Mouse (Mus musculus) liver, embryonic 13.5 days (tissue): ENCODE data around the gene Cpz. TPM values are rescaled to one million over a fixed set of nuclear protein-coding genes. Genes with fewer than 3 reads are reported as not detected.

Source experiments
- ATAC-seq: fragments of 200-750 bp; cut with Nextera tagmentation; 2 replicates; pipeline ENCODE4 v1.8.0; 2017; ENCODE audit warnings: low read depth, mild to moderate bottlenecking, moderate number of reproducible peaks, moderate library complexity
- DNase-seq: peaks from one replicate; pipeline ENCODE4 v3.0.0; 2022
- H3K27ac ChIP-seq: fragments of 300-500 bp; sonication (generic); 2 replicates; pipeline ENCODE4 v1.5.1; 2015; ENCODE audit warnings: moderate library complexity, mild to moderate bottlenecking, inconsistent platforms
- H3K27me3 ChIP-seq: fragments of 300-500 bp; sonication (generic); 2 replicates; pipeline ENCODE4 v1.6.1; 2015; ENCODE audit warnings: mild to moderate bottlenecking, inconsistent platforms
- H3K36me3 ChIP-seq: fragments of 300-500 bp; sonication (generic); 2 replicates; pipeline ENCODE4 v1.6.1; 2015; ENCODE audit warnings: mild to moderate bottlenecking, inconsistent platforms
- H3K4me1 ChIP-seq: fragments of 300-500 bp; sonication (generic); replicated peaks from 2 replicates; pipeline ENCODE4 v1.6.1; 2015; ENCODE audit warnings: inconsistent platforms
- H3K4me2 ChIP-seq: fragments of 300-500 bp; sonication (generic); 2 replicates; pipeline ENCODE4 v1.6.1; 2015; ENCODE audit warnings: inconsistent platforms, mild to moderate bottlenecking, moderate library complexity
- H3K4me3 ChIP-seq: fragments of 300-500 bp; sonication (generic); replicated peaks from 2 replicates; pipeline ENCODE4 v1.5.1; 2015; ENCODE audit warnings: mild to moderate bottlenecking, inconsistent platforms
- H3K9ac ChIP-seq: fragments of 300-500 bp; sonication (generic); 2 replicates; pipeline ENCODE4 v1.6.1; 2015; ENCODE audit warnings: mild to moderate bottlenecking, inconsistent platforms
- H3K9me3 ChIP-seq: fragments of 300-500 bp; sonication (generic); replicated peaks from 2 replicates; pipeline ENCODE4 v1.6.1; 2016; ENCODE audit warnings: inconsistent platforms
- WGBS: fragments of 180-500 bp; shearing (Covaris S2); methylation state at CpG from one replicate; pipeline ENCODE4 v1.1.7; 2015; ENCODE audit not compliant: insufficient replicate concordance; 5-methylcytosine and 5-hydroxymethylcytosine counted together
- polyA plus RNA-seq: library from polyadenylated mRNA; unstranded; fragments of >200 nt; fragmentation: Nextera tagmentation; extraction: Ambion mirVana; gene quantifications from 2 replicates; pipeline ENCODE4 v1.2.1, GENCODE M21; 2015

Gene Cpz
- polyA plus RNA-seq, 1 experiment from 2014 or later: 1.2 TPM

DNA sequence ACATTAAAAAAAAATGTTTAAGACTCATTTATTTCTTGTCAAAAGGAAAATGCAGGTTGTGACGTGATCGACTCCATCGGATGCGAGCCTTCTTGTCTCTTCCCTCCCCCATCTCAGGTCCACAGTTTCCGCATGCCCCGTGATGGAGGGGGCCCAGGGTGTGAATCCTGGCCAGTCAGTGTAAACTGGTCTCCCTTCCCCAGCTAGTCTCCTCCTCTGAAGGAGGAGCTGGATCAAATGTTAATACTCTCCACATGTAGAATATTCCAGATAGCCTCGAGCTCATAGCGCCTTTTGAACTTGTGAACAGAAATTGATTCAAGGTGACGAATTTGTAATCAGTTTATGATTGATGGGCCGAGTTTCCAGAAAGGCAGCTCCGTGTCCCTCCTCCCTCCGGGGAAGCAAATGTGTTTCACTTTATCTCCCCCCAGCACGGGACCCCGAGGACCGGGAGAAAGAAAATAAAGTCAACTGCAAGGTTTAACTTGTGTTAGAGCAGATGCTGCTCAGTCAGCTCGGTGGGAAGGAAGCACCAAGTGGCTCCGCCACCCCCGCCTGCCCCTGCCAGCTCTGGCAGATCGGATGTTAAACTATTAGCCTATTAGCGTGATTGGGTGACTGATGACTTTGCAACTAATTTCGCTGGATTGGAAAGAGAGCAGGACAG, 59.4 kb downstream of the Cpz start:
- no peaks in the 10 kb centered on the region for H3K4me1 ChIP-seq
- H3K9me3 ChIP-seq: no peaks in the 10 kb centered on the region
- DNase-seq (no peak), ATAC-seq (no peak)
- H3K27ac ChIP-seq: no peak overlapping the region
- no peak overlapping the region for H3K4me2 ChIP-seq
- H3K27me3 ChIP-seq: peaks cover 14% of the 10 kb centered on the region; the same call in 1 of the 2 replicates
- H3K9ac ChIP-seq: no peak overlapping the region
- 40% methylated on average over 21 of the region's 21 CpGs for WGBS
- H3K36me3 ChIP-seq: no peaks in the 10 kb centered on the region
- H3K4me3 ChIP-seq: no peak overlapping the region

DNA sequence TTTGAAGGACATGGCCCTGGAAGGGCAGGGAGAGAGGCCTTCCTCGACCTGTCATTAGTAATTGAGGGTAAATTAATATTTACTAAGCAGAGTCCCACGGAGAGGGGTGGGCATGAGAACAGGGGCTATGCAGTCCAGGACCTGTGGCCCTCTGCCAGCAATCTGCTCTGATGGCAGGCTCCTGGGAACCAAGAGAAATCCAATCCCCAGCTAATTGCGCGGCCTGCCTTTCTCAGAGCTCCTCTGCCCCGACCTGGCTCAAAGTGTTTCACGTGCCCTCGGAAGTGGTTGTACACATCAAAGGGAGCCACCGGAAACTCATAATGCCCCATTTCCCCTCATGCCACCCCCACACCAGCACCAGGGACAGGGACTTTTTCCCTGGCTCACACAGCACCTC, 63.4 kb downstream of the Cpz start:
- no peak overlapping the region for H3K4me3 ChIP-seq
- 46% methylated on average over 8 of the region's 8 CpGs for WGBS
- H3K9me3 ChIP-seq: no peaks in the 10 kb centered on the region
- peaks cover 14% of the 10 kb centered on the region; the same call in 1 of the 2 replicates for H3K27me3 ChIP-seq
- no peak overlapping the region for H3K4me2 ChIP-seq
- no peak for DNase-seq
- H3K27ac ChIP-seq: no peak overlapping the region
- H3K4me1 ChIP-seq: no peaks in the 10 kb centered on the region
- no peak for ATAC-seq
- H3K36me3 ChIP-seq: no peaks in the 10 kb centered on the region
- H3K9ac ChIP-seq: no peak overlapping the region

DNA sequence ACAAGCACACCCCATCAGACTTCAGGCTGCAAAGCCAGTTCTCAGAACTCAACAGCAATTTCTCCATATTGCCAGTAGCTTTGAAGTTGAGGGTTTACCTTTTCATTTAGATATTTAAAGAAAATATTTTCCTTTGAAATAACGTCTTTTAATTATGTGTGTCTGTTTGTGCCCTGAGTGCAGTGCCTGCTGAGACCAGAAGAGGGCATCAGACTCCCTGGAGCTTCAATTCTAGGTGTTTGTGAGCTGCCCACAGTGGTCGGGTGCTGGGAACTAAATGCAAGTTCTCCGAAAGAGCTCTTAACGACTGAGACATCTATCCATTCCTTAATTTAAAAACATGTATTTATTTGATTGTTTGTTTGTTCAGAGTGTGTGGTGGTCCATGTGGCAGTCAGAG, 65.7 kb downstream of the Cpz start:
- no peak overlapping the region for H3K27ac ChIP-seq
- no peaks in the 10 kb centered on the region for H3K9me3 ChIP-seq
- no peaks in the 10 kb centered on the region for H3K4me1 ChIP-seq
- DNase-seq (no peak), ATAC-seq (no peak)
- WGBS: 52% methylated on average over 4 of the region's 4 CpGs
- 0 out of 2 replicates have a peak, but pooled peaks cover 4% of the 10 kb centered on the region for H3K27me3 ChIP-seq
- H3K9ac ChIP-seq: no peak overlapping the region
- no peak overlapping the region for H3K4me3 ChIP-seq
- no peaks in the 10 kb centered on the region for H3K36me3 ChIP-seq
- H3K4me2 ChIP-seq: no peak overlapping the region

DNA sequence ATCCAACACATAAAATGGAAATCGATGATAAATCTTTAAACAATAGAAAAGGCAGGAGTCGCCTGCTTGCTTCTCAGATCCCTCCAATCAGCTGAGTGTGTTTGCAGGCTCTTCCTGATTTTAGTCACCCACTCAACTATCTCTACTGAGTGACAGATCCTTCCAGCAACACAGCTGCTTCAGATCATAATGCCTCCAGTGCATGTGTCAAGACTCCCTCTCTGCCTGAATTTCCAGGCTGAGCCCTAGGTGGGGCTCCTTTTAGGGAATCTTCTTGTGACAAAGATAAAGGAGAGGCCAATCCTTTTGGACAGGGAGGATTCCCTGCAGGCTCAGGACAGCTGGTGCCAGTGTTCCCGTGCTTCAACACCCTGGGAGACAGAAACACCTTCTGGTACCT, 67.2 kb downstream of the Cpz start:
- H3K9ac ChIP-seq: no peak overlapping the region
- no peak overlapping the region for H3K4me3 ChIP-seq
- 0 out of 2 replicates have a peak, but pooled peaks cover 4% of the 10 kb centered on the region for H3K27me3 ChIP-seq
- H3K9me3 ChIP-seq: no peaks in the 10 kb centered on the region
- H3K36me3 ChIP-seq: no peaks in the 10 kb centered on the region
- DNase-seq (no peak), ATAC-seq (no peak)
- 37% methylated on average over 3 of the region's 3 CpGs for WGBS
- no peak overlapping the region for H3K4me2 ChIP-seq
- H3K27ac ChIP-seq: no peak overlapping the region
- no peaks in the 10 kb centered on the region for H3K4me1 ChIP-seq

DNA sequence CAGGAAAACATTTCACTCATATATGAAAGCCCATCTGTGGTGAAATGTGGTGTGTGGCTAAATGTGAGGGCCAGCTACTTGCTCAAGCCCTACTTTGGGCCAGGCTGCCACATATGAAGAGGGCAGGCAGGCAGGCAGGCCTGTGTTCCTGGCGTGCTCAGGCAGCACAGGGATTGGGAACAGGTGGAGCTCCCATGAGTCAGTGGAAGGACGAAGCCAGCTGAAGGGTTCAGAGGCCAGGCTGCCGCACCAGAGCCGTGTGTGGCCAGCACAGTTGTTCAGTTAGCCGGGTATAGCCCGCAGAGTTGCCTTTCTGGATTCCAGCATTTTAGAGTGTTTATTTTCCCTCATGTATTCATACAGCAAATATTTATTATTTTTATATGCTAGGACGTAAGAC, 68.1 kb downstream of the Cpz start:
- no peaks in the 10 kb centered on the region for H3K36me3 ChIP-seq
- no peaks in the 10 kb centered on the region for H3K4me1 ChIP-seq
- H3K9me3 ChIP-seq: no peaks in the 10 kb centered on the region
- no peak overlapping the region for H3K4me2 ChIP-seq
- 64% methylated on average over 7 of the region's 7 CpGs for WGBS
- no peak for DNase-seq
- no peak overlapping the region for H3K27ac ChIP-seq
- no peak for ATAC-seq
- 0 out of 2 replicates have a peak, but pooled peaks cover 4% of the 10 kb centered on the region for H3K27me3 ChIP-seq
- H3K4me3 ChIP-seq: no peak overlapping the region
- H3K9ac ChIP-seq: no peak overlapping the region

DNA sequence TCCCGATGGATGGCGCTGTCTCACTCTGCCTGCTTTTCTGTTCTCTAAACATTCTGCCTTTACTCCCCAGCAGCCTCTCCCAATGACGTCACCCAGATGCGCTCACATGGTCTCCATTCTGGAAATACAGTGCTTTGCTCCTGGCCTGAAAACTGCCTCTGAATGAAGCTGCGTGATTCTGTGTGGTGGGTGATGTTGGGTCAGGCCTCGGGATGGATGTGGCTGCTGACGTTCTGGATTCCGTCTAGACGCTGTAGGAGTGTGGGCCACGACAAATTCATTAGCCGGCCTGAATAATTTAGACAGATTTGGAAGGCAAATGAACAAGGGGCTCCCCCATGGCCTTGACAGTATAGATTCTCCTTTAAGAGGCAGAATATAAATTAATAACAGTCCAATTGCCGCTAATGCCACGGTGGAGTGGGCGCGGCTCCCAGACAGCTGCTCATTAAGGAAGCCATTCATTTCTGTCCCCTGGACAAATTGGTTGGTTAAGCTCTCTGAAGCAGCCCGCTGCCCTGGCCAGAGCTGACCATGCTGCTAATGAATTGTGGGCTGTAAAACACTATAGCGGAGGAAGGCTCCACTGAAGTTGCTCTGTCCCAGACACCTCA, 71.2 kb downstream of the Cpz start:
- no peak overlapping the region for H3K27ac ChIP-seq
- H3K27me3 ChIP-seq: no peaks in the 10 kb centered on the region
- H3K4me2 ChIP-seq: no peak overlapping the region
- H3K9me3 ChIP-seq: no peaks in the 10 kb centered on the region
- 52% methylated on average over 17 of the region's 17 CpGs for WGBS
- DNase-seq (no peak), ATAC-seq (no peak)
- no peak overlapping the region for H3K4me3 ChIP-seq
- H3K36me3 ChIP-seq: no peaks in the 10 kb centered on the region
- no peaks in the 10 kb centered on the region for H3K4me1 ChIP-seq
- no peak overlapping the region for H3K9ac ChIP-seq

Other genes with a start within 250 kb of the Cpz start
- not detected in 2 replicates for gene Adra2c, start 247.4 kb downstream of the Cpz start, polyA plus RNA-seq
- gene Hmx1, start 136.6 kb downstream of the Cpz start, polyA plus RNA-seq: not detected in 2 replicates
- 3.1 and 3.4 TPM in 2 replicates for gene Trmt44, start 49.4 kb upstream of the Cpz start, polyA plus RNA-seq
- 2.2 and 2.7 TPM in 2 replicates for gene Acox3, start 57.3 kb upstream of the Cpz start, polyA plus RNA-seq
- gene Htra3, start 154.1 kb upstream of the Cpz start, polyA plus RNA-seq: 1.0 and 1.3 TPM in 2 replicates
- gene Sh3tc1, start 214.3 kb upstream of the Cpz start, polyA plus RNA-seq: 2.1 TPM in 2 replicates
- gene Ablim2, start 232.2 kb upstream of the Cpz start, polyA plus RNA-seq: 0.03 and 0.18 TPM in 2 replicates